Mouse (Mus musculus) liver, embryonic 12.5 days (tissue): Measurements from ENCODE around the gene Crybg3. TPM values are rescaled to one million over a fixed set of nuclear protein-coding genes. Genes with fewer than 3 reads are reported as not detected.

Source experiments
- ATAC-seq: fragments of 200-750 bp; cut with Nextera tagmentation; 2 replicates; pipeline ENCODE4 v1.8.0; 2017; ENCODE audit warnings: moderate number of reproducible peaks, mild to moderate bottlenecking, moderate library complexity
- H3K27ac ChIP-seq: fragments of 300-500 bp; sonication (generic); 2 replicates; pipeline ENCODE4 v1.5.1; 2016; ENCODE audit warnings: mild to moderate bottlenecking
- H3K27me3 ChIP-seq: fragments of 300-500 bp; sonication (generic); replicated peaks from 2 replicates; pipeline ENCODE4 v1.6.1; 2016; ENCODE audit warnings: mild to moderate bottlenecking, moderate library complexity
- H3K36me3 ChIP-seq: fragments of 300-500 bp; sonication (generic); 2 replicates; pipeline ENCODE4 v1.6.1; 2016; ENCODE audit warnings: mild to moderate bottlenecking, moderate library complexity
- H3K4me1 ChIP-seq: fragments of 300-500 bp; sonication (generic); 2 replicates; pipeline ENCODE4 v1.6.1; 2016
- H3K4me2 ChIP-seq: fragments of 300-500 bp; sonication (generic); 2 replicates; pipeline ENCODE4 v1.6.1; 2016; ENCODE audit warnings: mild to moderate bottlenecking, moderate library complexity
- H3K4me3 ChIP-seq: fragments of 300-500 bp; sonication (generic); 2 replicates; pipeline ENCODE4 v1.5.1; 2016; ENCODE audit warnings: mild to moderate bottlenecking, moderate library complexity
- H3K9ac ChIP-seq: fragments of 300-500 bp; sonication (generic); 2 replicates; pipeline ENCODE4 v1.6.1; 2016; ENCODE audit warnings: mild to moderate bottlenecking, moderate library complexity
- H3K9me3 ChIP-seq: fragments of 300-500 bp; sonication (generic); replicated peaks from 2 replicates; pipeline ENCODE4 v1.6.1; 2016; ENCODE audit warnings: mild to moderate bottlenecking, moderate library complexity
- WGBS: fragments of 180-500 bp; shearing (Covaris S2); methylation state at CpG from one replicate; pipeline ENCODE4 v1.1.7; 2016; ENCODE audit not compliant: insufficient replicate concordance; 5-methylcytosine and 5-hydroxymethylcytosine counted together
- polyA plus RNA-seq: library from polyadenylated mRNA; unstranded; fragments of >200 nt; fragmentation: Nextera tagmentation; extraction: Ambion mirVana; gene quantifications from 2 replicates; pipeline ENCODE4 v1.2.1, GENCODE M21; 2016

The Crybg3 gene
- polyA plus RNA-seq, 1 experiment from 2014 or later = 2.4 TPM

GRCm38 (mm10) chr16:59517447-59518219 is 83.1 kb downstream of the Crybg3 start:
- no peaks in the 10 kb centered on the region for H3K9me3 ChIP-seq
- no peaks in the 10 kb centered on the region for H3K36me3 ChIP-seq
- WGBS = 20% methylated on average over 15 of the region's 15 CpGs
- H3K4me2 ChIP-seq = 0 out of 2 replicates have a peak overlapping the region, but pooled peaks have one; percentile 0
- no peak for ATAC-seq
- H3K4me1 ChIP-seq = no peaks in the 10 kb centered on the region
- H3K27ac ChIP-seq = no peak overlapping the region
- H3K4me3 ChIP-seq = no peak overlapping the region
- no peaks in the 10 kb centered on the region for H3K27me3 ChIP-seq
- no peak overlapping the region for H3K9ac ChIP-seq

DNA sequence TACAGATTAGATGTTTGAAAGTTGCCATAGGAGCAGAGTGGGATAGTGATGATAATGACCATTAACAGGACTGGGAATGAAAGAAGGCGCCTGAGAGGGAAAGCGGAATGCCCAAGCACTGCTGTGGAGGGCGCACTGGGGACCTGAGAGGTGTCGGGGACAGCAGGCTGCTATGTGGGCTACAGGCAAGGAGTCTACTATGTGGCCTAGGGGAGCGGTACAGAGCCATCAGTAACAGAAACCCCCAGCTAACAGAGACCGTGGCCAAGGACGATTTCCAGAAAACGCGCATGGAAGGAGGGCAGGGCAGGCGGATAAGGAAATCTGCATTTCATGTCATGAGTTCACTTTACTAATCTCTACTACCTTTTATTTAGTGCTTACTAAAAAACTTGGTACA is 83.8 kb downstream of the Crybg3 start:
- 71% methylated on average over 10 of the region's 10 CpGs for WGBS
- H3K4me2 ChIP-seq = no peak overlapping the region

GRCm38 (mm10) chr16:59515169-59515568 is 85.6 kb downstream of the Crybg3 start:
- Histone ChIP-seq H3K9me3 (no peaks in the 10 kb centered on the region), H3K4me1 (no peaks in the 10 kb centered on the region), H3K4me2 (no peak overlapping the region), H3K36me3 (no peaks in the 10 kb centered on the region), H3K27me3 (no peaks in the 10 kb centered on the region), H3K4me3 (no peak overlapping the region), H3K9ac (no peak overlapping the region), H3K27ac (no peak overlapping the region)
- WGBS = 75% methylated on average over 5 of the region's 5 CpGs
- ATAC-seq = no peak

More for the DNA sequence above, 83.8 kb downstream of the Crybg3 start:
- no peak overlapping the region for H3K9ac ChIP-seq
- no peaks in the 10 kb centered on the region for H3K27me3 ChIP-seq
- H3K27ac ChIP-seq = no peak overlapping the region
- no peak overlapping the region for H3K4me3 ChIP-seq
- H3K4me1 ChIP-seq = no peaks in the 10 kb centered on the region
- no peak for ATAC-seq
- H3K36me3 ChIP-seq = no peaks in the 10 kb centered on the region
- H3K9me3 ChIP-seq = no peaks in the 10 kb centered on the region

DNA sequence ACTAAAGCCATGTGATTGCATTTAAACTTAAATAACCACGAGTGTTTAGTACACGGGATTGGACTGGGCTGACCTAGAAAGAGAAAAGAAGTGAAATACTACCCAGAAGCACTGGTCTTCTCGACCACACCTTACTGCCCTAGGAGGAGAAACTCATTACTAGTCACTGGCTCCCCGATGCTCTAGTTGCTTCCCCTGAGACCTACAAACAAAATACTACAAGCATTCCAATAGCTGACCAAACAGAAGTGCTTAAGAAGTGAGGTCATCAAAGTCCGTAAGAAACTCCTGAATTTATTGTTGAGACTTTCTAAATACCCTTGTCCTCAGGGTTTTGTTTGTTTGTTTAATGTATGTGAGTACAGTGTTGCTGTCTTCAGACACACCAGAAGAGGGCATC is 90.9 kb downstream of the Crybg3 start:
- H3K9ac ChIP-seq = no peak overlapping the region
- no peak overlapping the region for H3K4me3 ChIP-seq
- H3K4me2 ChIP-seq = no peak overlapping the region
- no peaks in the 10 kb centered on the region for H3K4me1 ChIP-seq
- WGBS = 68% methylated on average over 5 of the region's 5 CpGs
- H3K27ac ChIP-seq = no peak overlapping the region
- no peak for ATAC-seq
- H3K36me3 ChIP-seq = no peaks in the 10 kb centered on the region
- H3K27me3 ChIP-seq = no peaks in the 10 kb centered on the region
- H3K9me3 ChIP-seq = no peaks in the 10 kb centered on the region

DNA sequence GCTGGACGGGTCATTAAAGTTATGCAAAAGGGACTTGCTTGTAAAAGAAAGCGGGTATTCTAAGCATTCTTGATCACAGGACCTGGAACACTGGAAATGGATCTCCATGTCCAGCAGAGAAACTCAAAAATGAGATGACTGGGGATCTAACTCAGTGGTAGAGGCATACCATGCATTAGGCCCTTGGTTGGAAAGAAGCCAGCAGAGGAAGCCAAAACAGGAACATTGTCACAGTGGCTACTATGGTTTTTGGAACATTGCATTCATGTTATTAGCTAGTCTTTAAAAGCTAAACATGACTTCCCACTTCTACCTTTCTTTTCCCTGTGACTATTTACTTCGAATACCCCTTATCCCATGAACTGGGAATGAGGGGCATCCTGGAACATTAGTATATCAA is 101.6 kb downstream of the Crybg3 start:
- no peaks in the 10 kb centered on the region for H3K9me3 ChIP-seq
- H3K9ac ChIP-seq = no peak overlapping the region
- H3K4me3 ChIP-seq = no peak overlapping the region
- no peak for ATAC-seq
- WGBS = 65% methylated on average over 3 of the region's 3 CpGs
- H3K4me1 ChIP-seq = no peaks in the 10 kb centered on the region
- H3K27me3 ChIP-seq = no peaks in the 10 kb centered on the region
- H3K27ac ChIP-seq = no peak overlapping the region
- peaks cover 5% of the 10 kb centered on the region for H3K36me3 ChIP-seq
- no peak overlapping the region for H3K4me2 ChIP-seq

- no peak overlapping the region for H3K27ac ChIP-seq
- H3K27me3 ChIP-seq = no peaks in the 10 kb centered on the region
- H3K4me1 ChIP-seq = no peaks in the 10 kb centered on the region
- 80% methylated on average over 1 of the region's 1 CpGs for WGBS
- peaks cover 16% of the 10 kb centered on the region for H3K36me3 ChIP-seq
- no peak overlapping the region for H3K9ac ChIP-seq
- H3K9me3 ChIP-seq = no peaks in the 10 kb centered on the region
- no peak for ATAC-seq
- H3K4me3 ChIP-seq = no peak overlapping the region
- H3K4me2 ChIP-seq = no peak overlapping the region
Measured at GRCm38 (mm10) chr16:59497947-59498346, 102.8 kb downstream of the Crybg3 start.

DNA sequence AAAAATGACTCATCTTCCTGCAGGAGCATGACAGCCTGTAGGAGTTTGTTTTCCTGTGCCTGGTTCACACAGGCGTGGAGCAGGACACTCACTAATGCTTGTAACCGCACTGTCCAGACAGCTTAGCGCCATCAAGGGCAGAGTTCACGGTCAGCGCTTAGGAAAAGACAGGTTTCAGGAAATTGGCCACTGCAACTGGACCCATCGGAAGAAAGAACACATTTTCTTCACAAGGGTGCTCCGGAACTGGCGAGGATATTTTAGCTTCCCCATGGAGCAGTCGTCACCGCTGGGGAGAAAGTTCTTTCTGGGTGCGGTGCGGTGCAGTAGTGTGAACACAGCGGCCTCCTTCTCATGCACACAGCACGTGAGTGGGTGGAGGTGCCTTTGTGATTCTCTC is 107.6 kb downstream of the Crybg3 start:
- no peak overlapping the region for H3K4me2 ChIP-seq
- no peak overlapping the region for H3K9ac ChIP-seq
- H3K27ac ChIP-seq = no peak overlapping the region
- H3K4me1 ChIP-seq = peaks cover 1% of the 10 kb centered on the region; the same call in 1 of the 2 replicates
- H3K4me3 ChIP-seq = no peak overlapping the region
- H3K36me3 ChIP-seq = peaks cover 62% of the 10 kb centered on the region
- ATAC-seq = no peak
- 86% methylated on average over 14 of the region's 14 CpGs for WGBS
- H3K27me3 ChIP-seq = no peaks in the 10 kb centered on the region
- no peaks in the 10 kb centered on the region for H3K9me3 ChIP-seq

DNA sequence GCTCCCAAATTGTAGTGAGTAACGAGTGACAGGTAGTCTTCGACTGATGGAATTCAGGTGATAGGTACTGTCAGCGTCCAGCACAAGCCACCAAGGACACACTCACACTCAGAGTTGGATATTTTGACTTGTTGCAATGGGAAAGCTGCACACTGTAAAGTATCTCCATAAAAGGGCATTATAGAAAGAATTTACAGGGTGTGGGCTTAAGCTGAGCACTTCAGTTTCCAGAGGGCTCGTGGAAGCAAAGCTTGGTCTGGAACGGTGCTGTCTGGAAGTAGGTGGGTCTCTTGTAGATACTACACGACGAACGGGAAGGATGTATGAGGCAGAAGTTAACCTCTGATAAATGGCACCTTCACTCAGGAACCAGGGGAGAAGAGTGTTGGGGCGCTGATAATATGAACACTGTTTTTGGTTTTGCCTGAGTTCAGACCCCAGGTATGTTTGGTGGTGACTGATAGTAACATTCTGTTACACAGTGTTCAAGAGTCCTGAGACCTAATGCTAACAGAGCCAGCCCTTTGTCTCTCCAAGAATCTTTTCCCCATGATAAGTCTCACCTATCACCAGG is 112.7 kb downstream of the Crybg3 start:
- Histone ChIP-seq H3K4me2 (no peak overlapping the region), H3K9me3 (no peaks in the 10 kb centered on the region), H3K36me3 (peaks cover 95% of the 10 kb centered on the region), H3K27ac (no peak overlapping the region), H3K4me3 (no peak overlapping the region), H3K27me3 (no peaks in the 10 kb centered on the region), H3K9ac (no peak overlapping the region), H3K4me1 (peaks cover 13% of the 10 kb centered on the region)
- ATAC-seq = peak; percentile 88
- WGBS = 47% methylated on average over 9 of the region's 9 CpGs

DNA sequence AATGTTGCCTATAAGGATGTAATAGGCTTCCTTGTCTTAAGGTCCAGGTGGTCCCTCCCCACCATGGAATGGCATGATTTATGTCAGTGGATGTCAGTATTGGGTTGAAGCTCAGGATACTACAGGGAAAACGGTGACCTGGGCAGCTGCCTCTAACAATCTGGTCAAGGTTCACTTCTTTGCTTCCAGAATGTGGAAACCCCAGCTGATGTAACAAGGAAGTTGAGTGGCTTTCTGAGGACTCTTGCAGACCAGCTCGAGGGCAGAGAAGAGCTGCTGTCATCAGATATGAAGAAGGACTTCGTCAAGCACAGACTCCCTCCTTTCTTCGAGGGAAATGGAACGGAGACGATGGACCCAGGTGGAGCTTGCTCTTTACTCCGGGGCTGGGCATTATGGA is 113.5 kb downstream of the Crybg3 start:
- H3K36me3 ChIP-seq = peaks cover 95% of the 10 kb centered on the region
- WGBS = 75% methylated on average over 7 of the region's 7 CpGs
- H3K4me1 ChIP-seq = peaks cover 13% of the 10 kb centered on the region

GRCm38 (mm10) chr16:59477955-59478354 is 122.8 kb downstream of the Crybg3 start:
- peaks cover 10% of the 10 kb centered on the region for H3K4me1 ChIP-seq
- no peak overlapping the region for H3K27ac ChIP-seq
- no peaks in the 10 kb centered on the region for H3K27me3 ChIP-seq
- H3K4me2 ChIP-seq = no peak overlapping the region
- ATAC-seq = no peak
- H3K36me3 ChIP-seq = peaks cover 76% of the 10 kb centered on the region
- 47% methylated on average over 3 of the region's 3 CpGs for WGBS
- no peak overlapping the region for H3K9ac ChIP-seq
- H3K4me3 ChIP-seq = no peak overlapping the region
- H3K9me3 ChIP-seq = no peaks in the 10 kb centered on the region

More for the DNA sequence above, 113.5 kb downstream of the Crybg3 start:
- Histone ChIP-seq H3K27ac (no peak overlapping the region), H3K9ac (no peak overlapping the region), H3K27me3 (no peaks in the 10 kb centered on the region), H3K9me3 (no peaks in the 10 kb centered on the region), H3K4me2 (no peak overlapping the region), H3K4me3 (no peak overlapping the region)
- ATAC-seq = no peak

DNA sequence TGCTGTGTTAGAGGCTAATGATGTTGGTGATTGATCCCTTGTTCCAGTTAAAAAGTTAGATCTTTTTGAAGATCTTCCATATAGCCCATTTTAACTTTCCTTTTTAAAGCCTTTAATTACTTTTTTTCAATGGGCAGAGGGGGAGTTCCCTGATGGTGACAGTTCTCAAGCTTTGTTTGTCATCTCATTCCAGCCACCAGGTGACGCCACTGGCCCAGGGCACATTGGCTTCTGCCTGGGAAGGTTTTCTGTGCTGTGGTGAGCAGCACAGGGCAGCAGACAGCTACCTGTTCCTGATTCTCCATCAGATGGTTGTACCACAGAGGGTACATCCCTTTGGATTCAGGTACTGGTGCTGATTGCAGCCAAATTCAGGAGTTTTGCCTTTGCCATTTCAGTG is 126.0 kb downstream of the Crybg3 start:
- Histone ChIP-seq H3K27ac (no peak overlapping the region), H3K36me3 (peaks cover 45% of the 10 kb centered on the region), H3K4me3 (no peak overlapping the region), H3K9ac (no peak overlapping the region), H3K4me2 (no peak overlapping the region), H3K27me3 (no peaks in the 10 kb centered on the region), H3K9me3 (no peaks in the 10 kb centered on the region), H3K4me1 (peaks cover 16% of the 10 kb centered on the region)
- WGBS = 22% methylated on average over 1 of the region's 1 CpGs
- ATAC-seq = no peak

GRCm38 (mm10) chr16:59472546-59472945 is 128.2 kb downstream of the Crybg3 start:
- ATAC-seq = no peak
- H3K4me2 ChIP-seq = peak overlapping the region; percentile 71
- H3K4me3 ChIP-seq = peak overlapping the region; percentile 67
- peak overlapping the region; percentile 65 for H3K9ac ChIP-seq
- peak overlapping the region; percentile 76; the same call in 1 of the 2 replicates for H3K27ac ChIP-seq
- peaks cover 16% of the 10 kb centered on the region for H3K4me1 ChIP-seq
- H3K9me3 ChIP-seq = no peaks in the 10 kb centered on the region
- H3K36me3 ChIP-seq = peaks cover 27% of the 10 kb centered on the region
- no peaks in the 10 kb centered on the region for H3K27me3 ChIP-seq
- 39% methylated on average over 6 of the region's 6 CpGs for WGBS
